Mouse (Mus musculus): ENCODE results near the gene Ly6g6c.

The Ly6g6c gene

DNA sequence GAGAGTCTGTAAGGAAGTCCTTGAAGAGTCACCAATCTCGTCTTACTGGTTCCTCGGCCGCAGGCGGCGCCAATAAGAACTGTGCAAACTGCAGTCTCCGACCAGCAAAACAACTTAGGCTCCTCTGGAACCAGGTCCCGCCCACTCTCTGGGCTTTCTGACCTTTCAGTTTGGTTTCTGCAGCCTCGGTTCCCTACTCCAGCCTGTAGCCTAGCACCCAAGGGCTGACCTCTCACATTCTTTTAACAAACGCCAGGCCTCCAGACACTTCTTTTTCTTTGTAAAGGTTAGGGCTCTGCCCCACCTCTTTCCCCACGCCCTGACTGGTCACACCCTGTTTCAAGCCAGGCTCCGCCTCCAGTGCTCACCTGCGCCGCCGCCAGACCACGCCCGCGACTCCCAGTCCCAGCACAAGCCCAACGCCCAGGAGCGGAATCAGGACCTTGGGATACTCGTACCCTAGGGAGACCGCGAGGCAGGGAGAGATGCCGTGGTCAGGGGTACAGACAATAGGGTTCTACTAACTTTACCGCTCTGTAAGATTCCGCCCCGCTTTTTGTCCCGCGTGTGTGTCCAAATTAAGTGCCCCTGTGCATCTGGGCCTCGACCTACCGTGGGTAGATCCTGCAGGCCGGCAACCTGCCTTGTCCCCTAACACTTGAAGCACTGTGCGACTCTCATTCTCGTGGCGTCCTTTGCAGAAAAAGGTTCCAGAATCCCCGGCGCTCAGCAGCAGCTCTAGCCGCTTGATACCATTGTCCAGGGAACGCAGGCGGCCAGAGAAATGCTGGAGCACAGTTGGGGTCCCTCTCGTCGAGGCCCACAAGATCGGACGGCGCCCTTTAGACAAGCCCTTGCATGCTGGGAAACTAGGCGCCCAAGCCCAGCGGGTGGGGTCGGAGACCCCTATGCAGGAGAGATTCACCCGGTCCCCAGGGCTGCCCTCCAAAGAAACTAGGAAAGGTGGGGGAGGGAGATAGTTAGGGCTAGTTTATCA, at the start of gene Ly6g6c:
Gene Ly6g6c (plus strand): TSS at position 438 of the 997 bp plus-strand sequence.
- WGBS, result 21% methylated on average over 48 of the region's 48 CpGs

DNA sequence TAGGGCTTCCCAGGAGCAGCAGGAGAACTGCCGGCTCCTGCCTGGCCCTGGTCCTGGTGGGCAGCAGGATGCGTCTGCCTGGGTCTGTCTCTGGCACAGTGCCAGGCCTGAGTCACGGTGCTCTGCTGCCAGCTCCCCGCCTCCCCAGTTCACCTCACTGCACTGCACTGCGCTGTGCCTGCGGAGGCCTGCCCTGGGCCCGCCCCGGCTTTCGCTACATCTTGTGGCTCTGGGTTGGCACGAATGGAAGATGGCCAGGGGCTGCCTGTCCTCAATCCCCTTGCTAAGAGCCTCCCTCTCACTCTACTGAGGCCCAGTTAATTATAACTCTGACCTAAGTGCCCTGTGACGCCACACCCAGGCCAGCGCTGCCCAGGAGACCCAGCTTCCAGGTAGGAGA, 48.8 kb upstream of the Ly6g6c start, which contains the start of gene Vwa7:
Gene Vwa7 (plus strand): TSS at position 204 of the 400 bp plus-strand sequence.
- WGBS, result 51% methylated on average over 12 of the region's 12 CpGs

DNA sequence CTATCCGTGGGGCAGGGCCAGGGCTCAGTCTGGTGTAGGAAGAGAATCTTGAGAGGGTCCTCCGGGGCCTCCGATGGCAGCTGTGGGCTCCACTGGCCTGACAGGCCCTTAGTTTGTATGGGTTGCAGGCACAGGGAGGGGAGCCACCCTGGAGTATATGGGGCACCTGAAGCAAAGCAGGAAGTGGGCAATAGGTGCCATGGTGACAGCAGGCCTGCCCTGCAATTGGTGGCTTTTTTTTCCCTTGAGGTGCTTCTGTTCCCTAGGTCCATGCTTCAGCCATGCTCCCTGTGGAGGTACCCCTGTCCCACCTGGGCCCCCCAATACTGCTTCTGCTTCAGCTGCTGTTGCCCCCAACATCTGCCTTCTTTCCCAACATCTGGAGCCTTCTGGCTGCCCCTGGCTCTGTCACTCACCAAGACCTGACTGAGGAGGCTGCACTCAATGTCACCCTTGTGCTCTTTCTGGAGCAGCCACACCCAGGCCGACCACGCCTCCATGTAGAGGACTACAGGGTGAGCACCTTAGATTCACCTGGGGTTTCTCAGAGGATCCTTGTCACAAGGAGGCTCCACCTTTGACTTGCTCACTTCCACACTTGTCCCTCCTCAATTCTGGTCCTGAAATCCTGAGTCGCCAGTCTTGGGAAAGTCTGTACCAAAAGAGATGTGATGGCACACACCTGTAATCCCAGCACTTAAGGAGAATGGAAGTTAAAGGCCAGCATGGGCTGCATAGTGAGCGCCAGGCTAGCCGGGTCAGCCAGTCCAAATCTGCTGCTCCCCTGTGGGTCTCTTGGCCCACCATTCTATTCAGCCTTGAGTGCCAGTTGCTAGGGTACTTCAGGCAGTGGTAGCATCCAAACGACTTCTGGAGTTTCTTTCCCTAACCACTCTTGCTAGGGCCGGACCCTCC, 48.1 kb upstream of the Ly6g6c start:
- WGBS, result 83% methylated on average over 10 of the region's 10 CpGs

DNA sequence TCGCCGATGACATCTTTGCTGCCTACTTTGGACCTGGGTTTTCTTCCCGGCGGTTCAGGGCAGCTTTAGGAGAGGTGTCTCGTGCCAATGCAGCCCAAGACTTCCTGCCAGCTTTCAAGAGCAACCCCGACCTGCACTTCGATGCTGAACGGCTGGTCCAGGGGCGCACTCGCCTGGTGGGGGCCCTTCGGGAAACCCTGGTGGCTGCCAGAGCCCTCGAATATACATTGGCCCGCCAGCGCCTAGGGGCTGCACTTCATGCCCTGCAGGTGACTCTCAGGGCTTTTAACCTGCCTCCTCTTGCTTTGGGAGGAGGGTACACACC, 47.5 kb upstream of the Ly6g6c start:
- 73% methylated on average over 14 of the region's 14 CpGs for WGBS

DNA sequence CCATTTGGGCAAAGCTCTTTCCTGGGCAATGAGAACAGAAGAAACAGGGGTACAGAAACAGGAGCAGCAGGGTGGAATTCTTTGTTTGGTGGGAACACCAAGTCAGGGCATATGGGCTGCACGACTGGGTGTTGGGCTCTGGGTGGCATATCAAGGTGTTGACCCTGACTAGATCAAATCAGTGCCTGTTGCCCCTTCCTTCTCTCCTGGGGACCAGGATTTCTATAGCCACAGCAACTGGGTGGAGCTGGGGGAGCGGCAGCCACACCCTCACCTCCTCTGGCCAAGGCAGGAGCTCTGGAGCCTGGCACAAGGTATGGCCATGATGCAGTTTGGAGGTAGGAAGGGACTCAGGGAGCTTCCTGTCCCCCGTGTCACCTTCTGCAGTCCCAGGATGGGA, 47.0 kb upstream of the Ly6g6c start:
- 90% methylated on average over 3 of the region's 3 CpGs for WGBS

DNA sequence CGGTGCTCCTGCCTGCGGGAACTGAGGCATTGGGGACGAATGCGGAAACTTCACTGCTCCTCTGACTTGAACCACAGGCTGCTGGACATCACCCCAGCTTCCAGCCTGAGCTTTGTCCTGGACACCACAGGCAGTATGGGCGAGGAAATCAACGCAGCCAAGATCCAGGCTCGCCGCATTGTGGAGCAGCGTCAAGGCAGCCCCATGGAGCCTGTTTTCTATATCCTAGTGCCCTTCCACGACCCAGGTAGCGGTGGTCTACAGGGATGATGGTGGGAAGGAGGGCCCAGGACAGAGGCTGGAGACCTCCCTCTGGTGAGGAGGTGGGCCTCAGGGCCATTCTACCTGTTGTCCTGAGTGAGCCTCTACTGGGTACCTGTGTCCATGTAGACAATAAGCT, 45.3 kb upstream of the Ly6g6c start:
- 89% methylated on average over 11 of the region's 11 CpGs for WGBS

DNA sequence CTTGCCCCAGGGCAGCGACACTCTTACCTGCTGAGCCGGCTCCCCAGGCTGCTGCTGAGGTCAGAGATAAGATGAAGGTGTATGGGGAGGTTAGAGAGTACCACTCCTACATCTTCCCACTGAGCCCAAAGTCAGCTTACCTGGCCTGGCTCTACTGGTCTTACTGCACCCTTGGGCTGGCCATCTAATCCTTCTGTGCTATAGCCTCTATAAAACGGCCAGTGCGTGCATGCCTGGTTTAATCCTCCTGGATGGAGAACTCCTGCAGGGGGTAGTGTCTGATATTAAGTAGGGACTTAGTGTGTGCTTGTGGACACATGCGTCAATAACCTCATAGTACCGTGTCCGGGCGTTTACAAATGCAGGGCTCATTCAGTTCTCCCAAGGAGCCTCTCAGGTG, 44.6 kb upstream of the Ly6g6c start:
- WGBS, result 93% methylated on average over 8 of the region's 8 CpGs

DNA sequence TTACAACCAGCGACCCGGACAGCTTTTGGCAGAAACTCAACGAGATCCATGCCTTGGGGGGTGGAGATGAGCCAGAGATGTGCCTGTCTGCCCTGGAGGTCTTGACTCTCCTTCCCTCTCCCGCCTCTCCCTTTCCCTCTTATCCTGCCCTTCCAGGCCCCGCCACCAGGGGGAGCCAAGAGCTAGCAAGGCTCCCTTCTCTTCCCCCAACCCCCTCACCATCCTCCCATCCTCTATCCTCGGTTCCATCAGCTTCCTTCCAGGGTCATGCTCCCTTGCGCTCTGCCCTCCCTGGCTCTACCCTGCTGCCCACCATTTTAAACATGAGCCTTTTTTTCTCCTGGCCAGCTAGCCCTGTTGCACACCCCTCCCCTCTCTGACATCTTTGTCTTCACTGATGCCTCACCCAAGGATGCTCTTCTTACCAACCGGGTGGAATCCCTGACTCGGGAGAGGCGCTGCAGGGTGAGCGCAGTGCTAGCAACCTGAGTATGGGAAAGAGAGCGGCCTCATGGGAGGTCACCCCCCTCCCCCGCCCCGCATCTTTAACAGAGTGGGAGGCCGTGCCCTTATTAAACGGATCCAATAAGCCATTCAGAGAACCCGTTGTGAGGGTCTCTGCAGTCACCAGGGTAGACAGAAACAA, 43.9 kb upstream of the Ly6g6c start:
- WGBS, result 20% methylated on average over 17 of the region's 17 CpGs

DNA sequence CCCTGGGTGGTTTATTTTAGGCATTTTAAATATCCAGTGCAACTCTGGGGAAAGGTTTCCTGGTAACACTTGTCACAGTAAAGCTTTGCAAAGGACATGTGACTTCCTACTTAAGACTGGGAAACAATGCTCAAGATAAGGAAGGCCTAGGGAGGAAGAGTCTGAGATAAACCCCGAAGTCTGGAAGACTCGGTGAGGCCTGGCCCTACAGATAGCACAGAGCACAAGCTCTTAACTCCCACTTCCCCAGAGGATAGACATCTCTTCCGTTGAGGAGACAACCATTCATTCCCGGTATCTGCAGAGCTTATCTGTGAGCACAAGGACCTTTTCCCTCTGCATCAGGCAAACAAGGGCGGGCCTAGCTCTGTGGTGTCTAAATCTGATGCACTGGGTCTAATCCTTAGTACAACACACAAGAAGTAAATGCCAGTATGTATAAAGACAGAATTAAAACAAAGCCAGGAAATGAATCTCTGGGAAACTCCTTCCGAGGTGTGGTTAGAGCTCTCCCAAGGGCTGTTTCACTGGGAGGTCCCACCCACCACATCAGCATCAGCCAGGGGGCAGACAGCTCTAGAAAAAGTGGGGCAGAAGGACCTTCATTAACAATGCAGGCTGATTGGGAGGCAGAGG, 43.2 kb upstream of the Ly6g6c start:
- WGBS, result 66% methylated on average over 6 of the region's 6 CpGs

DNA sequence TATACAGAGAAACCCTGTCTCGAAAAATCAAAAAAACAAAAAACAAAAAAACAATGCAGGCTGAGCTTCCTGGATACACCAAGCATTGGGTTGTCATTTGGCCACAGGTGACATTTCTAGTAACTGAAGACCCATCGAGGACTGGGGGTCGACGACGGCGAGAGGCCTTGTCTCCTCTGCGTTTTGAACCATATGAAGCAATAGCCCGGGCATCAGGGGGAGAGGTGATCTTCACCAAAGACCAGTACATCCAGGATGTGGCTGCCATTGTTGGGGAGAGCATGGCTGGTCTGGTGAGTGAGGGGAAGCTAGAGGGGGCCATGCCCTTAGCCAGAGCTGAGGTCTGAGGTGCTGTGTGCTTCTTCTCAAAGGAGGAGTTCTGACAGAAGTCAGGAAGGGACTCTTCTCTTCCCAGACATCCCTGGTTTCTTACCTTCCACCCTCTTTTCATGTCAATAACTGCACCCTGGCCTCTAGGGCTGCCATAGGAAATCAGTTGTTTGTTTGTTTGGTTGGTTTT, 42.6 kb upstream of the Ly6g6c start:
- WGBS, result 98% methylated on average over 8 of the region's 8 CpGs

DNA sequence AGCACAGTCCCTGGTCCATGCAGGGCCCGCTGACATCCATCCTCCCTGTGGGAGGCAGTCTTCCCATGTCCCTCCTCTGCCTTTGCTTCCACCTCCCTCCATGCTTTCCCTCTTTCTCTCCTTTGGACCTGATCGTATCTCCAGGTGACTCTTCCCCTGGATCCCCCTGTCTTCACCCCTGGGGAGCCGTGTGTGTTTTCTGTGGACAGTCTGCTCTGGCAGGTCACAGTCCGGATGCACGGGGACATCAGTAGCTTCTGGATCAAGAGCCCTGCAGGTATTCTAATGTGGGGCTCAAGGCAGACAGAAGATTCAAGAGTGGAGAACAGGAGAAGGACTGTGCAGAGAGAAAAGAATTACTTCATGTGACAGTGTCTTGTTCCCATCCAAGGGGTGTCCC, 42.0 kb upstream of the Ly6g6c start:
- WGBS, result 92% methylated on average over 5 of the region's 5 CpGs

DNA sequence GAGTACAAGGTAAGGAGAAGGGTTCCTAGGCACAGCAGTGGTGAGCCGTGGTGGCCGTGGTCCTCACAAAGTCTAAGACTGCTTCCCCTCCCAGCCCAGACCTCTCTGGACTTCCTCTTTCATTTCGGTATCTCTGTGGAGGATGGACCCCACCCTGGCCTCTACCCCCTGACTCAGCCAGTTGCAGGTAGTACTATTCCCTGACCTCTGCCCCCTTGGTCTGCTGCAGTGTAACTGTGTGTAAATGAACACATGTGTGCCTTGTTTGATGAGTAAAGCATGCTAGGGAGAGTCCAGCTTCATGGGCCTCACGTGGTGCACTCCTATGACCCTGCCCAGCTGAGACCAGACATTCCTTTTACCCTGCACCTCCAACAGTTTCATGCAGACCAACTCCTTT, 41.4 kb upstream of the Ly6g6c start:
- 89% methylated on average over 4 of the region's 4 CpGs for WGBS

DNA sequence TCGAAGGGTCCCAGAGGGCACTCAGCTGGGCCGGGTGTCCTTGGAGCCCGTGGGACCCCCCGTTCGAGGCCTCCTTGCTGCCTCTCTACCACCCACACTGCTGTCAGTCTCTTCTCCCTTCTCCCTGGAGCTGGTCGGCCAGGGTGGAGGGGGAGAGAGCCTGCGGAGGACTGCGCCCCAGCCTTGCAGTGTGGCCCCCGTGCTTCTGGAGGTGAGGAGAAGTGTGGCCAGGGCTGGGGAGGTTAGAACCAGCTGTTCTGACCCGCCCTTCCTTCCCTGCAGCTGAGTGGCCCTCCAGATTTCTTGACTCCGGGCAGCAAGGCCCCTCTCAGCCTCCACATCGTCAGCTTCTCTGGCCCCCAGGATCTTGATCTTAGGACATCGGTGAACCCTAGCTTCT, 40.9 kb upstream of the Ly6g6c start:
- 86% methylated on average over 13 of the region's 13 CpGs for WGBS

DNA sequence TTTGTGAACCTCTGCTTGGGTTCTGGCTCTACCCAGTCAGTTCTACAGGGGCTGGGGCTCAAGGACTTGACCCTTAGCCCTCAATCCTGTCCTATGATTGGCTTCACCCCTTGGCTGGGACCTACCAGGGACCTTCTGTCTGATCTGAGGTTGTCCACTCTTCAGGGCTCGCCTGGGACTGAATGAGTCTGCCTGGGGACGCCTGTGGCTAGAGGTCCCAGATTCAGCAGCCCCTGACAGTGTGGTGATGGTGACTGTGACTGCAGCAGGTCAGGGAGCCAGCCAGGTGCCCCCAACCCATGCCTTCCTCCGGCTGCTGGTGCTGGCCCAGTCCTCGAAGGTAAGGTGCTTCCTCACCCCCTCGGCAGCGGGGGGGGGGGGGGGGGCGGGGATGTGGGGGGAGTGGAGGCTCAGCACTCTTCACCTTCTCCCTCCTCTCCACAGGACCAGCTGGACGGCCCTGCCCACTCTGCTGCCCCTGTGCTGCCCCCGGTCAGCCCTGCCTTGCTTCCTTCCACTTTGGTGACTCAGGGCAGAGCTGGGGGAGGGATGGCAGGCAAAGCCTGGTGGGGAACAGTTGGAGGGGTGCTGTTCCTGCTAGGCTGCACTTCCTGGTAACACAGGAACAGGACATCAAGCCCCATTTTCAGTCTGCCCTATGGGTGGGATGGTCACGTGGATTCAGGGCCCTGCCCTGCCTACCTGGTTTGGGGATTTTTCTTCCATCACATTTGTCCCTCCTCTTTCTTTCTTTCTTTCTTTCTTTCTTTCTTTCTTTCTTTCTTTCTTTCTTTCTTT, 40.3 kb upstream of the Ly6g6c start:
- 61% methylated on average over 9 of the region's 10 CpGs for whole genome bisulfite sequencing

DNA sequence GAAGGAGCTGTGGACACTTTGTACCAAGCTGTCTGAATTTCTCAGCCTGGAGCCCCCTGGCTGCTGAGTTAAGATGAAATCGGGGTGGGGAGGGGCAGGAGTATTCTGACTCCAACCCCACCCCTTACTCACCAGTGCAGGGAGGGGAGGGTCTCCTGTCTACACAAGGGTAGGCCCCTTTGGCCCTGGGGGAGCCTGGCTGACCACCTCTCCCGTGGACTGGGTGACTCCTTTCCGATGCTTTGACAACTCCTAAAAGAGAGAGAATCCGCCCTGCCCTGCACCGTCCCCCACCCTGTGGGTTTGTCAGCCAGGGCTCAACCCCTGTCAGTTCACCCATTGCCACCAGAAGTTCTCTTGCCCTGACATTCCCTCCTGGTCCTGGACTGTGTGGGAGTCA, 39.0 kb upstream of the Ly6g6c start:
- 86% methylated on average over 5 of the region's 5 CpGs for WGBS

DNA sequence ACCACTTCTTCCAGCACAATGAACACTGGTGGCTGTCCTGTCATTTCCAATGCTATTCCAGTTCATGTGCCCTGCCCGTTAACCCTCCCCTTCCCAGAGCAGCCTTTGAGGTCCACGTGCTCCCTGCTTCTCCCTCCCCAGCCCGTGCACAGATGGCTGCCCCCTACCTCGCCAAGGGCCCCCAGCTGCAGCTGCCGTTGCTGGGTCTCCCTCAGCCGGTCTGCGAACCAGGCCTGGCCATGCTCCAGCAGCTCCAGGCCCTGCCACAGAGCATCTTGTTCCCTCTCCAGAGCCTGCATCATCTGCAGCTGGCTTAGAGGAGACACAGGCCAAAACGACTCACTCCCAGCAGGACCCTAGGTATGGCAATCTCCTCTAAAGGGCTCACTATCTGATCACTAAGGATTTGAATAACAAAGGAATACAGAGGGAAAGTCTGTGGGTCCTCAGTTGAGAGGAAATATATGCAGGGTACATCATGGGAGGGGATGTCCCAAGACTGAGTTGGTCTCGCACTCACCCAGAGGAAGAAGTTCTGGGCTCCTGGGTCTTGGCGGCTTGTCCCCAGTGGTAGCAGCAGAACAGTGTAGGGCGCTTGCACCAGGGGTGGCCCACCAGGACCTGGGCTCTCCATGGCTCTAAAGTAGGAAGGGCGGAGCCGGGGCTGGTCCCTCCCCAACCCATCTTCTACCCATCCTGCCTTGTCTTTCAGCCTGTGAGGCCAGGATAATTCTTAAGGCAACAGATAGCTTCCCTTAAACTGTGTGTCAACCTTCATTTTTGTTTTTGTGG, 37.7 kb upstream of the Ly6g6c start, which contains the start of gene Sapcd1:
Gene Sapcd1 (minus strand): TSS at position 740 of the 792 bp plus-strand sequence.
- WGBS, result 53% methylated on average over 13 of the region's 13 CpGs

DNA sequence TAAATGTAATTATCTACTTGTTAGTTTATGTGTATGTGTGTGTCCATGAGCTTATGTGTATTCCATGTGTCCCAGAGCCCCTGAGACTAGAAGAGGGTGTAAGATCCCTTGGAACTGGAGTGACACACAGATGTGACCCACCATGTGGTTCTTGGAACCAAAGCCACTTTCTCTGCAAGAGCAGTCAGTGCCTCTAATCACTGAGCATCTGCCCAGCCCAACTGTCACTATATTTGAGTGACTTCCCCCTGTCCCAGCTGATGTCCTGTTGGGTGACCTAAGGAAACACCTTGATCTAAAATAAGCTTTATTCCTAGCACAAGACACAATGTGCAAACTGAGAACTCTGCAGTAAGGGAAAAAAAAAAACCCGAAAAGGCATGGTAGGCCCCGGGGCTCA, 36.9 kb upstream of the Ly6g6c start:
- 88% methylated on average over 2 of the region's 2 CpGs for WGBS

DNA sequence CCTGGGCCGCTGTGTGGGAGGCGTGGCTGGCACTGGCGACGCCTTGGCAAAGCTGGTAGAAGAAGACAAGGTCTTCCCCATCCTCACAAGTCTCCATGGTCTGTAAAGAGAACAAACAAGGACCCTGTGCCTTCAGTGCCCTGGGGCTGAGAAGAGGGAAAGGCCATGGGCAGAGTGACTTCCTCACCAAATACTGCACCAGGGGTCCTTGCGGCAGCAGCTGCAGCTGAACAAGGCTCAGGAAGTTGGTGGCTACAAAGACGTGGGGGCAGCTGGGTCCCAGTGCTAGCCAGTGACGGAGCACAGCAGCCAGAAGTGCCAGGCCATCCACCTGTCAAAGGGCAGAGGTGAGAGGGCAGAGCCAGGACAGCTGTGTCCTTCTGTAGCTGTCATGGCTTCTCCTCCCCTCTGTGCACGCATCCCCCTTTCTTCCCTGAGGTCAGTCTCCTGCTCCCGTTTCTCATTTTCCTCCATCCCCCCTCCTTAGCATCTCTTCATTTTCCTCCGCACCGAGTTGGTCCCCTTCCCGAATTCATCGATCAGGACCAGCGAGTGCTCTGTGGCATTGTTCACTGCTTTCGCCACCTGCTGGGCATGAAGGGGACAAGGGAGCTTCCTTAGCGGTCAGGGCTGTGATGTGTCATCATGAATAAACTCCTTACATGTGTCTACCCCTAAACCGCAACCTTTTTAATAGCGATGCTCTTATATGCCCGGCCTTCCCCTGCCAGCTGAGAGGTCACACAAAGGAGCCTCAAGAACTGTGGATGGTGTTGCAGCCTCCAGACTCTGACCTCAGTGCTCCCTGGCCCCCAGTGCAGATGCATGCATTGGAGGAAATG, 35.3 kb upstream of the Ly6g6c start:
- 42% methylated on average over 19 of the region's 19 CpGs for WGBS

DNA sequence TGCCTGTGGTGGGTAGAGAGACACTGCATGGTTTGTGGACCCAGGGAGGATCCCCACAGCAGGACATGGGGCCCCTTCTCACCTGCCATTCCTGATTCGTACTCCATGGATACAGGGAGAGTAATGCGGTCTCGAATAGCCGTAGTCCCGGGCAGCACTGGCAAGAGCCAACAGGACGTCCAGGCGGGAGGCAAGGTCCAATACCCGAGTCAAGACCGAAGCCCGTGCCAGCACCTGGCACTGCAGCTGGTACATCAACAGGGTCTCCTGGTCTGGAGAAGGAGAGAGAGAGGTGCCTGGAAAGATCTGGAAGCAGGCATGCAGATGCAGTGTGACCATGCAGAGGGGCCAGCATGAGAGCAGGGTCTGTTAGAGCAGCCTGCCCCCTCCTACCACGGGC, 33.9 kb upstream of the Ly6g6c start:
- WGBS, result 93% methylated on average over 11 of the region's 11 CpGs
